Mouse (Mus musculus): Measurements from ENCODE around the gene Ufd1. TPM values are rescaled to one million over a fixed set of nuclear protein-coding genes. Genes with fewer than 3 reads are reported as not detected.
A peak's percentile ranks its signal among the peaks of the same experiment; 100 is the strongest.

Ufd1 gene
- polyA plus RNA-seq, 2 experiments = 63.9 to 72.1 TPM

DNA sequence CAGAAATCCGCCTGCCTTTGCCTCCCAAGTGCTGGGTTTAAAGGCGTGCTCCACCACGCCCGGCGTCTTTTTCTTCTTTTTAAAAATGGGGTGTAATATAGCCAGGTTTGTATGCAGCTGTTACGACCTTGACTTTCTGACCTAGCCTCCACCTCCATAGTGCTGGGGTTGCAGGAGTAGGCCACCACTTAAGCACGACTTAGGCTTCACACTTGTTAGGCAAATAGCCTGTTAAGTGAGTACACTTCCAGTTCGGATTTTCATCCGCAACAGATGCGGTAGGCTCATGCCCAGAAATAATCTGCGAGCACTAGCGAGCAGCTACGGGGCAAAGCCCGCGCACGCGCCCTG lies 64.5 kb downstream of the Ufd1 start:
- Histone ChIP-seq H3K4me1 (ENCODE audit: control insufficient read depth, insufficient read depth, low read length) (no peaks in the 10 kb centered on the region; the same call in 1 of the 2 replicates), H3K9me3 (ENCODE audit: control insufficient read depth, low read length) (no peaks in the 10 kb centered on the region), H3K4me3 (replicated peaks; ENCODE audit: low read length) (peak overlapping the region; percentile 87), H3K9ac (ENCODE audit: low read depth, low read length, severe bottlenecking) (peak overlapping the region; percentile 88), H3K27me3 (ENCODE audit: control insufficient read depth, insufficient read depth, low read length) (no peaks in the 10 kb centered on the region), H3K36me3 (ENCODE audit: control insufficient read depth, insufficient read depth, low read length) (peaks cover 33% of the 10 kb centered on the region), H3K27ac (replicated peaks; ENCODE audit: low read depth, low read length) (peak overlapping the region; percentile 92), H3K4me2 (replicated peaks; ENCODE audit: low read depth, low read length, severe bottlenecking) (peak overlapping the region; percentile 82)
- no peak for DNase-seq (ENCODE audit: low spot score)
- ATAC-seq (ENCODE audit: low FRiP score, low read depth) = no peak; the same call in 1 of the 2 replicates
- under 1% methylated on average over 17 of the region's 17 CpGs for WGBS
- no peak; the same call in 1 of the 2 replicates for TF ChIP-seq POLR2A (IDR thresholded peaks at IDR 0.05; ENCODE audit: borderline replicate concordance, extremely low read depth, insufficient read depth, insufficient read length)

GRCm38 (mm10) chr16:18876442-18877308 lies 65.1 kb downstream of the Ufd1 start, which contains the start of the genes Mrpl40 and Hira:
Gene Mrpl40, minus strand, starts transcription at chr16:18876862.
Gene Hira, plus strand, starts transcription at chr16:18877037.
- Histone ChIP-seq H3K36me3 (ENCODE audit: control insufficient read depth, insufficient read depth, low read length) (peaks cover 29% of the 10 kb centered on the region), H3K4me2 (replicated peaks; ENCODE audit: low read depth, low read length, severe bottlenecking) (peak within 1 kb of the TSS; percentile 82), H3K9me3 (ENCODE audit: control insufficient read depth, low read length) (no peaks in the 10 kb centered on the region), H3K4me1 (ENCODE audit: control insufficient read depth, insufficient read depth, low read length) (no peaks in the 10 kb centered on the region; the same call in 1 of the 2 replicates), H3K9ac (ENCODE audit: low read depth, low read length, severe bottlenecking) (peak within 1 kb of the TSS; percentile 88), H3K4me3 (replicated peaks; ENCODE audit: low read length) (peak within 1 kb of the TSS; percentile 87), H3K27ac (replicated peaks; ENCODE audit: low read depth, low read length) (peak within 1 kb of the TSS; percentile 92), H3K27me3 (ENCODE audit: control insufficient read depth, insufficient read depth, low read length) (no peaks in the 10 kb centered on the region)
- peak; percentile 91 for DNase-seq (ENCODE audit: low spot score)
- peak; percentile 94 for ATAC-seq (ENCODE audit: low FRiP score, low read depth)
- under 1% methylated on average over 82 of the region's 93 CpGs for WGBS
- TF ChIP-seq POLR2A (IDR thresholded peaks at IDR 0.05; ENCODE audit: borderline replicate concordance, extremely low read depth, insufficient read depth, insufficient read length) = peak; percentile 47; the same call in 1 of the 2 replicates

DNA sequence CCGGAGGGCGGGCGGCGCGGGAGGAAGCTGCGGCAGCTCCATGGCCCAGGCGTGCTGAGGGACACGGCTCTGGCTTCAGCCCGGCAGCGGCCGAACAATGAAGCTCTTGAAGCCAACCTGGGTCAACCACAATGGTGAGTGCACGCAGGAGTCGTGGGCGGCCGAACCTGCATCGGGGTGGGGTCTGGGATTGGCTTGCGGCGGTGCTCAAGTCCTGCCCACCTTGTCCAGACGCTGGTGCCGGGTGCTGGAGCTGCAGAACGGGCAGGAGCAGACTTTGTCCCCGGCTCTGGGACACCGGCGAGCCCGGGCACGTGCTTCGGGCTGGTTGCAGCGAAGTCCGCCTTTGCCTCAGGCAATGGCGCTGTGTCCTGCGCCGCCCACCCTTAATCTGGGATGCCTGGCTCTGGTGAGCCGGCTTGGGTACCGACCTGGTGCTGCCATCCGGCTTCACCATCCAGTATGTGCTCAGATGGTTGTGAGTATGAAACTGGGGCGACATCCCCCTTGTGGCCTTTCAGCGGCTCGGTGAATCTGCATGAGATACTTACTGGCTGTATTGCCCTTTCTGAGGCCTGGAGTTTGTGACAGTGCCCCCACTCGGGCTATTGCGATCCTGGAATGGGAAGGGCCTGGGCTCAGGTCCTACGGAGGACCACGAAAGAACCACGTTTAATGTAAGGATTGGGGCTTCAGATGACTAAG lies 66.0 kb downstream of the Ufd1 start:
- WGBS = under 1% methylated on average over 36 of the region's 43 CpGs
- Histone ChIP-seq H3K9ac (ENCODE audit: low read depth, low read length, severe bottlenecking) (peak overlapping the region; percentile 88), H3K27ac (replicated peaks; ENCODE audit: low read depth, low read length) (peak overlapping the region; percentile 92), H3K4me2 (replicated peaks; ENCODE audit: low read depth, low read length, severe bottlenecking) (peak overlapping the region; percentile 82), H3K4me3 (replicated peaks; ENCODE audit: low read length) (peak overlapping the region; percentile 87), H3K4me1 (ENCODE audit: control insufficient read depth, insufficient read depth, low read length) (no peaks in the 10 kb centered on the region; the same call in 1 of the 2 replicates), H3K9me3 (ENCODE audit: control insufficient read depth, low read length) (no peaks in the 10 kb centered on the region), H3K27me3 (ENCODE audit: control insufficient read depth, insufficient read depth, low read length) (no peaks in the 10 kb centered on the region), H3K36me3 (ENCODE audit: control insufficient read depth, insufficient read depth, low read length) (peaks cover 20% of the 10 kb centered on the region)
- ATAC-seq (ENCODE audit: low FRiP score, low read depth) (peak; percentile 35), DNase-seq (ENCODE audit: low spot score) (peak; percentile 41)
- TF ChIP-seq POLR2A (IDR thresholded peaks at IDR 0.05; ENCODE audit: borderline replicate concordance, extremely low read depth, insufficient read depth, insufficient read length) = 0 out of 2 replicates have a peak, but pooled peaks have one; percentile 23

- peak overlapping the region; percentile 88 for H3K9ac ChIP-seq (ENCODE audit: low read depth, low read length, severe bottlenecking)
- peak; percentile 43 for DNase-seq (ENCODE audit: low spot score)
- H3K4me2 ChIP-seq (replicated peaks; ENCODE audit: low read depth, low read length, severe bottlenecking) = peak overlapping the region; percentile 82
- no peak for TF ChIP-seq POLR2A (IDR thresholded peaks at IDR 0.05; ENCODE audit: borderline replicate concordance, extremely low read depth, insufficient read depth, insufficient read length)
- peak overlapping the region; percentile 92 for H3K27ac ChIP-seq (replicated peaks; ENCODE audit: low read depth, low read length)
- 24% methylated on average over 20 of the region's 20 CpGs for WGBS
- no peaks in the 10 kb centered on the region for H3K27me3 ChIP-seq (ENCODE audit: control insufficient read depth, insufficient read depth, low read length)
- H3K9me3 ChIP-seq (ENCODE audit: control insufficient read depth, low read length) = no peaks in the 10 kb centered on the region
- ATAC-seq (ENCODE audit: low FRiP score, low read depth) = no peak
- peak overlapping the region; percentile 87 for H3K4me3 ChIP-seq (replicated peaks; ENCODE audit: low read length)
- no peaks in the 10 kb centered on the region; the same call in 1 of the 2 replicates for H3K4me1 ChIP-seq (ENCODE audit: control insufficient read depth, insufficient read depth, low read length)
- peaks cover 13% of the 10 kb centered on the region for H3K36me3 ChIP-seq (ENCODE audit: control insufficient read depth, insufficient read depth, low read length)
Measured at GRCm38 (mm10) chr16:18878091-18878720, 66.6 kb downstream of the Ufd1 start.

DNA sequence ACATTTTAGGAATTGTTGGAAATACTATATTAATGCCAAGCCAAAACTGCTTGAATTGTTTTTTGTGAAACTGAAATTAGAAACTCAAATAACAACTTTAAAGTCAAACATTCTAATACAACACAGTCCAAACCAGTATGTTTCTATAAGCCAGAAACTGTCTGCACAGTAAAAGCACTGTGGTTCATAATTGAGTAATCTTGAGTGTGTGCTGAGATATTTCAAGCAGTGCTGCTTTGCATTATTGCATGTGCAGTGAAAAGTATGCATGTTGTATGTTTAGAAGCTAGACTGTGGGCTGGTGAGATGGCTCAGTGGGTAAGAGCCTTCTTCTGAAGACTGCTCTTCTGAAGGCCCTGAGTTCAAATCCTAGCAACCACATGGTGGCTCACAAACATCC lies 72.5 kb downstream of the Ufd1 start:
- Histone ChIP-seq H3K9ac (ENCODE audit: low read depth, low read length, severe bottlenecking) (no peak overlapping the region), H3K4me1 (ENCODE audit: control insufficient read depth, insufficient read depth, low read length) (no peaks in the 10 kb centered on the region; the same call in 1 of the 2 replicates), H3K4me2 (replicated peaks; ENCODE audit: low read depth, low read length, severe bottlenecking) (no peak overlapping the region), H3K27me3 (ENCODE audit: control insufficient read depth, insufficient read depth, low read length) (no peaks in the 10 kb centered on the region), H3K9me3 (ENCODE audit: control insufficient read depth, low read length) (no peaks in the 10 kb centered on the region), H3K4me3 (replicated peaks; ENCODE audit: low read length) (no peak overlapping the region), H3K36me3 (ENCODE audit: control insufficient read depth, insufficient read depth, low read length) (peaks cover 3% of the 10 kb centered on the region; the same call in 1 of the 2 replicates), H3K27ac (replicated peaks; ENCODE audit: low read depth, low read length) (no peak overlapping the region)
- DNase-seq (ENCODE audit: low spot score) (no peak), ATAC-seq (ENCODE audit: low FRiP score, low read depth) (no peak)
- TF ChIP-seq POLR2A (IDR thresholded peaks at IDR 0.05; ENCODE audit: borderline replicate concordance, extremely low read depth, insufficient read depth, insufficient read length) = no peak

Other genes starting within 250 kb of the Ufd1 start
- gene Tbx1, start 221.1 kb upstream of the Ufd1 start, polyA plus RNA-seq (2012; rRNA removed) = 12.1 and 16.0 TPM in 2 replicates
- gene Tbx1, start 221.1 kb upstream of the Ufd1 start, polyA plus RNA-seq (2014; fragmentation: Nextera tagmentation; extraction: Ambion mirVana) = 8.0 and 8.7 TPM in 2 replicates
- 3.0 and 4.5 TPM in 2 replicates for gene Gp1bb, start 189.4 kb upstream of the Ufd1 start, polyA plus RNA-seq (2012; rRNA removed)
- gene Gp1bb, start 189.4 kb upstream of the Ufd1 start, polyA plus RNA-seq (2014; fragmentation: Nextera tagmentation; extraction: Ambion mirVana) = 3.7 and 4.3 TPM in 2 replicates
- gene Gm49601, start 185.4 kb upstream of the Ufd1 start, polyA plus RNA-seq (2012; rRNA removed) = 34.5 and 42.9 TPM in 2 replicates
- 1.9 and 2.7 TPM in 2 replicates for gene Gm49601, start 185.4 kb upstream of the Ufd1 start, polyA plus RNA-seq (2014; fragmentation: Nextera tagmentation; extraction: Ambion mirVana)
- gene Sept5, start 181.8 kb upstream of the Ufd1 start, polyA plus RNA-seq (2012; rRNA removed) = 94.5 and 97.4 TPM in 2 replicates
- 43.4 and 44.0 TPM in 2 replicates for gene Sept5, start 181.8 kb upstream of the Ufd1 start, polyA plus RNA-seq (2014; fragmentation: Nextera tagmentation; extraction: Ambion mirVana)
- gene Cldn5, start 34.9 kb upstream of the Ufd1 start, polyA plus RNA-seq (2012; rRNA removed) = 33.6 and 37.4 TPM in 2 replicates
- 26.1 and 29.9 TPM in 2 replicates for gene Cldn5, start 34.9 kb upstream of the Ufd1 start, polyA plus RNA-seq (2014; fragmentation: Nextera tagmentation; extraction: Ambion mirVana)
- gene Cdc45, start 208 bp downstream of the Ufd1 start, polyA plus RNA-seq (2012; rRNA removed) = 52.5 and 53.2 TPM in 2 replicates
- 36.8 and 39.8 TPM in 2 replicates for gene Cdc45, start 208 bp downstream of the Ufd1 start, polyA plus RNA-seq (2014; fragmentation: Nextera tagmentation; extraction: Ambion mirVana)
- gene 2510002D24Rik, start 24.8 kb downstream of the Ufd1 start, polyA plus RNA-seq (2012; rRNA removed) = 49.5 and 55.3 TPM in 2 replicates
- gene 2510002D24Rik, start 24.8 kb downstream of the Ufd1 start, polyA plus RNA-seq (2014; fragmentation: Nextera tagmentation; extraction: Ambion mirVana) = 24.4 and 28.2 TPM in 2 replicates
- 4.9 TPM in 1 of 2 replicates, not detected in the other for gene Gm28539, start 24.8 kb downstream of the Ufd1 start, polyA plus RNA-seq (2012; rRNA removed)
- gene Gm28539, start 24.8 kb downstream of the Ufd1 start, polyA plus RNA-seq (2014; fragmentation: Nextera tagmentation; extraction: Ambion mirVana) = not detected in 2 replicates
- 20.9 and 30.4 TPM in 2 replicates for gene Mrpl40, start 65.1 kb downstream of the Ufd1 start, polyA plus RNA-seq (2012; rRNA removed)
- 65.6 and 66.1 TPM in 2 replicates for gene Mrpl40, start 65.1 kb downstream of the Ufd1 start, polyA plus RNA-seq (2014; fragmentation: Nextera tagmentation; extraction: Ambion mirVana)
- 64.0 and 71.5 TPM in 2 replicates for gene Hira, start 65.3 kb downstream of the Ufd1 start, polyA plus RNA-seq (2012; rRNA removed)
- gene Hira, start 65.3 kb downstream of the Ufd1 start, polyA plus RNA-seq (2014; fragmentation: Nextera tagmentation; extraction: Ambion mirVana) = 14.1 and 14.3 TPM in 2 replicates